Comparison of ENCODE assay signal across 8 mouse cellular contexts in genomic region chr13:89741766-89742685, GRCm38 (mm10). TPM values are rescaled to one million over a fixed set of nuclear protein-coding genes. Genes with fewer than 3 reads are reported as not detected.
DNase-seq lines count a peak whose midpoint lies in the region; ATAC-seq and TF ChIP-seq lines count a peak whose summit lies in the region.

Gene Vcan (minus strand): TSS chr13:89742509.

- no peaks in the 10 kb centered on the region for H3K9me3 ChIP-seq in intestine, embryonic 15.5 days

- peak; percentile 26 for ATAC-seq in intestine, embryonic 15.5 days

- intact Hi-C loops in left cerebral cortex, adult 2 months (cut with DNase I), result no loop called here

- DNase-seq in left cerebral cortex, adult 2 months (ENCODE audit: extremely low spot score in 1 of 2, low spot score in 2 of 2), result peak; percentile 31 to 41
- no peak for DNase-seq in left cerebral cortex, adult 11 months (ENCODE audit: low spot score)
- DNase-seq in embryo, embryonic 10.5 days (ENCODE audit: low spot score), result peak; percentile 86
- peak; percentile 46 to 64 for DNase-seq in gastrocnemius, postnatal 4 days (ENCODE audit: low spot score in 2 of 2)
- peak; percentile 26 for DNase-seq in liver
- DNase-seq in naive thymus-derived CD4-positive, alpha-beta T cell, adult 2 months (ENCODE audit: low read depth), result peak; percentile 5
- DNase-seq in thymus, postnatal 4 days, result peak; percentile 22

- H3K4me1 ChIP-seq in intestine, embryonic 15.5 days (replicated peaks), result peaks cover 9% of the 10 kb centered on the region; the same call in 1 of the 2 replicates

- no peaks in the 10 kb centered on the region for H3K27me3 ChIP-seq in intestine, embryonic 15.5 days (replicated peaks)

- H3K36me3 ChIP-seq in intestine, embryonic 15.5 days, result no peaks in the 10 kb centered on the region

- under 1% methylated on average over 40 of the region's 40 CpGs for WGBS in intestine, embryonic 15.5 days

- no peak within 1 kb of the TSS for H3K27ac ChIP-seq in left cerebral cortex, adult 2 months
- peak within 1 kb of the TSS; percentile 75 for H3K27ac ChIP-seq in intestine, embryonic 15.5 days

- no peak for TF ChIP-seq CTCF in left cerebral cortex, adult 2 months (IDR thresholded peaks at IDR 0.05)

- peak within 1 kb of the TSS; percentile 93 for H3K4me2 ChIP-seq in intestine, embryonic 15.5 days (replicated peaks)

- peak within 1 kb of the TSS; percentile 59 for H3K9ac ChIP-seq in intestine, embryonic 15.5 days

- peak within 1 kb of the TSS; percentile 73 for H3K4me3 ChIP-seq in left cerebral cortex, adult 2 months
- peak within 1 kb of the TSS; percentile 51 for H3K4me3 ChIP-seq in intestine, embryonic 15.5 days (replicated peaks)

RNA-seq across cellular contexts. Expression of gene Vcan, which starts in this region (rescaled TPM):
- 10 to 100 TPM; 14.1 to 14.4 TPM for total RNA-seq in left cerebral cortex, adult 2 months (2021)
- total RNA-seq in gastrocnemius, postnatal 4 days (2021), result 100 to 1,000 TPM; 184 to 219 TPM
- polyA plus RNA-seq in intestine, embryonic 15.5 days (2015; fragmentation: Nextera tagmentation; extraction: Ambion mirVana), result 25.8 and 30.9 TPM in 2 replicates

Comparison
In these comparisons a context has a peak if more than half of its experiments do, and no peak if none do; other contexts are left out.
1. RNA of gene Vcan (total RNA-seq): 184 to 219 TPM in gastrocnemius, postnatal 4 days; 14.1 to 14.4 TPM in left cerebral cortex, adult 2 months; every median in the first group is over 10 times any median in the second.